Mouse (Mus musculus) adipocyte (in vitro differentiated cells): Measurements from ENCODE around the gene Cpxm2.

Source experiments
- DNase-seq: peaks from one replicate; pipeline ENCODE4 v3.0.0-alpha.2; 2016; ENCODE audit warnings: low spot score

Cpxm2 gene

GRCm38 (mm10) chr7:132015933-132016332 lies 138.6 kb downstream of the Cpxm2 start:
- no peak for DNase-seq

GRCm38 (mm10) chr7:132015193-132015592 lies 139.3 kb downstream of the Cpxm2 start:
- DNase-seq: no peak

DNA sequence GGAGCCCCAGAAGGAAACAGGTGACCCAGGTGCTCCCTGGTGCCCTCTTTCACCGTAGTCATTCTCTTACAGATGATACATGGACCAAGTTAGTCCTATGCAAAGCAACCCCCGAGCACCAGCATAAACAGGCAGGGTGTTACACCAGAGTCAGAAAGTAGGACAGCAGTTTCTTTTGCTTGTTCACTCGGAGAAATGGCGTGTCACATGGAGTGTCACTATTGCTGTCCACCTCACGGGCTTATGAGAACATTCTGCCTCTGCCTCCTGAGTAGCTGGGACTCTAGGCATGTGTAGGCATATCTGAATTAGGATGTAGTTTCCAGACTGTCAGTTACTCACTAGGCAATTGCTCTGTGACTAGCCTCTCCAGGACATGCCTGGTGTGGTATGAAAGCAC lies 140.6 kb downstream of the Cpxm2 start:
- DNase-seq: no peak

DNA sequence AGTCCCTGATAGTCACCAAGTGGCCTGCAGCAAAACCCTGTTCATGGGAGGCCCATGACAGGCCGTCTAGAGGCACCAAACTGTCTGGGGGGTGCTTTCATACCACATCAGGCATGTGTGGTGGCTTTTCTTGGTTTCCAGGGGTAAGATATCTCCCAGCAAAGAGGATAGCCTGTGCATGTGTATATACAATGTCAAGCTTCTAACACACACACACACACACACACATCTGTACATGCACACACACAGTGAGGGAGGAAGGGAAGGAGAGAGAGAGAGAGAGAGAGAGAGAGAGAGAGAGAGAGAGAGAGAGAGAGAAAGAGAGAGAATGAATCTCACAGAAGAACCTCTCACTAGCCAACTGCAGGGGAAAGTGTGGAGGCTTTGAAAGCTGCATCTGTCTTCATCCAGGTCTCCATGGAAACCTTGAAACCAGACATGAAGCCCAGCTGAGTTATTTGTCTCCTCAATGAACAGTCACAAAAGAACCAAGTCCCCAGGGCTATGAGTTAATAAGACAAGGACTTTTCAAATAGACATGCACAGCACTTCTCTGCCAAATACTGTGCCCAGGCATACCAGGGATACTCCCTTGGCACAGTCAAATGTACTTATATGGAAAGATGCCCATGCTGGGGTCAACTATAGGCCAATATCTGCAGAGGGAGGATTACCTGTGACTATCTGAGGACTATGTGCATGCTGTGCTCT lies 141.4 kb downstream of the Cpxm2 start:
- DNase-seq: no peak

- no peak for DNase-seq
Measured at GRCm38 (mm10) chr7:132009002-132009401, 145.5 kb downstream of the Cpxm2 start.

- DNase-seq: no peak
Measured at GRCm38 (mm10) chr7:132005996-132006696, 148.4 kb downstream of the Cpxm2 start.

GRCm38 (mm10) chr7:131992873-131993272 lies 161.7 kb downstream of the Cpxm2 start:
- no peak for DNase-seq

DNA sequence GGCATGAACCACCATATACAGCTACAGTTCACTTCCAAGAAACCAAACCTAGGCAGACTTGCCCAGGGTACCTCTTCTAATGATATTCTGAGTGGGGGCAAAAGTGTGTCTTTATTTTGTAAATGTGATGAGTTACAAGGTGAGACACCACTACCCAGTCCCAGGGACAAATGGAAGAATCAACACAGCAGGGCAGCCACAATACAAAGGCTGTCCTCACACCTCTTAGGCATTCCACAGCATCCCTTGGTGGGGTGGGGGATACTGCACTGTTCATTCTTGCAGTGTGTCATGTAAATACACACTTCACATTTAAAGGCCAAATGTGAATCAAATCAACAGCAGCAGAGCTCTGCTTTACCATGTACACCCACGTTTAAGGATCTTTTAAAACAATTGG lies 162.3 kb downstream of the Cpxm2 start:
- DNase-seq: no peak

DNA sequence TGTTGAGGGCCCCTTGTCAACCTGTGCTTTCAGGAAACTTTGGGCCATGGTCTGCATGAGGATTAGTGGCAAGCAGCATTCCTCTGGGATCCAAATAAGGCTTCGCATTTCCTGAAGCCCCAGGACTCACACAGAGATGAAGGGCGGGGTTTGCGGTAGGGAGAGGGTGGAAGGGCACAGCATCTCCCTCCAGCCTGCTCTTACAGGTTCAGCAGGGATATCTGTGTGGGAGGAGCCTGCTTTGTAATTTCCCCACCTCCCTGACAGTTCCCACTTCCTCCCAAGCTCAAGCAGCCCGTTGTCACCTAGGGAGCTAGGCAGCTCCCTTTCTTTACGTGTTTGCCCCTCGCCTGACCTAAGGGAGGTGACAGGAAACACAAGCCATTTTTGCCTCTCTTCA lies 165.5 kb downstream of the Cpxm2 start:
- no peak for DNase-seq
